ENCODE assay signal across 28 mouse cellular contexts in genomic region chr19:12831559-12831958, GRCm38 (mm10). TPM values are rescaled to one million over a fixed set of nuclear protein-coding genes. Genes with fewer than 3 reads are reported as not detected.
DNase-seq lines count a peak whose midpoint lies in the region; ATAC-seq and TF ChIP-seq lines count a peak whose summit lies in the region.
"Had no signal": no experiment of that assay in that cellular context is flagged by ENCODE, and none has a peak within 500 bp of the region (broad histone marks: within the 10 kb centered on the region; RNA-seq: fewer than 3 reads in every experiment).

No protein-coding gene starts in this region.

- H3K4me2 ChIP-seq in intestine, embryonic 16.5 days (ENCODE audit: low read depth, low read length) = no peak overlapping the region
- no peak overlapping the region for H3K4me2 ChIP-seq in intestine, embryonic 15.5 days (replicated peaks)
- H3K4me2 ChIP-seq: embryonic facial prominence, embryonic 13.5 days; embryonic facial prominence, embryonic 15.5 days; forebrain, embryonic 12.5 days had no signal

- POLR2A ChIA-PET in Patski (lab: Charles Lee) = no interaction called here

- peak; percentile 52; the same call in 1 of the 2 replicates for ATAC-seq in intestine, embryonic 16.5 days
- ATAC-seq in intestine, embryonic 15.5 days = no peak; the same call in 1 of the 2 replicates
- ATAC-seq in Patski = peak; percentile 49
- ATAC-seq: forebrain, embryonic 14.5 days; forebrain, embryonic 16.5 days had no signal

- WGBS in intestine, embryonic 16.5 days = 80% methylated on average over 1 of the region's 1 CpGs
- WGBS in intestine, embryonic 15.5 days = 56% methylated on average over 1 of the region's 1 CpGs
- WGBS in macrophage (ENCODE audit: missing documents) = 90% methylated on average over 1 of the region's 1 CpGs

- no peaks in the 10 kb centered on the region for H3K36me3 ChIP-seq in intestine, embryonic 16.5 days (ENCODE audit: control insufficient read depth, insufficient read depth, low read length)
- no peaks in the 10 kb centered on the region for H3K36me3 ChIP-seq in intestine, embryonic 15.5 days
- peaks cover 45% of the 10 kb centered on the region for H3K36me3 ChIP-seq in macrophage (ENCODE audit: inconsistent target)
- H3K36me3 ChIP-seq: embryonic facial prominence, embryonic 13.5 days; embryonic facial prominence, embryonic 15.5 days; forebrain, embryonic 10.5 days; forebrain, embryonic 12.5 days had no signal

- no peak for TF ChIP-seq CTCF in Patski (IDR thresholded peaks at IDR 0.05)

- DNase-seq in 416B (ENCODE audit: low read depth) (peak; percentile 13), Patski (ENCODE audit: low read depth, low spot score) (no peak)
- no peak for DNase-seq in ovary, postnatal 14 days (ENCODE audit: low spot score)
- DNase-seq in embryo, embryonic 10 days (ENCODE audit: low spot score) = no peak
- DNase-seq: adrenal gland, postnatal 10 days; adrenal gland, postnatal 25 days; cerebellum, adult 11-12 months; cerebellum, adult 2 months; cerebellum, adult 9-10 months; cerebellum, postnatal 10 days; cerebellum, postnatal 25 days; embryo, embryonic 11 days had no signal

- H3K4me1 ChIP-seq in intestine, embryonic 16.5 days (ENCODE audit: control insufficient read depth, insufficient read depth, low read length) = no peaks in the 10 kb centered on the region
- no peaks in the 10 kb centered on the region for H3K4me1 ChIP-seq in intestine, embryonic 15.5 days (replicated peaks)
- H3K4me1 ChIP-seq: embryonic facial prominence, embryonic 13.5 days; embryonic facial prominence, embryonic 15.5 days; forebrain, embryonic 10.5 days; forebrain, embryonic 12.5 days had no signal

- no peaks in the 10 kb centered on the region for H3K27me3 ChIP-seq in intestine, embryonic 16.5 days (replicated peaks; ENCODE audit: control insufficient read depth, insufficient read depth, low read length)
- H3K27me3 ChIP-seq in intestine, embryonic 15.5 days (replicated peaks) = no peaks in the 10 kb centered on the region
- no peaks in the 10 kb centered on the region for H3K27me3 ChIP-seq in Patski
- H3K27me3 ChIP-seq: embryonic facial prominence, embryonic 13.5 days; embryonic facial prominence, embryonic 15.5 days; forebrain, embryonic 12.5 days had no signal

- H3K79me2 ChIP-seq in macrophage (ENCODE audit: inconsistent target) = peaks cover 37% of the 10 kb centered on the region

- no peak overlapping the region for H3K4me3 ChIP-seq in intestine, embryonic 16.5 days (ENCODE audit: low read length)
- no peak overlapping the region for H3K4me3 ChIP-seq in intestine, embryonic 15.5 days (replicated peaks)
- no peak overlapping the region for H3K4me3 ChIP-seq in macrophage (ENCODE audit: inconsistent target)
- H3K4me3 ChIP-seq: embryonic facial prominence, embryonic 13.5 days; embryonic facial prominence, embryonic 15.5 days; erythroblast, embryonic 14.5 days; forebrain, embryonic 10.5 days; forebrain, embryonic 12.5 days had no signal

- H3K27ac ChIP-seq in intestine, embryonic 16.5 days (ENCODE audit: low read length) = no peak overlapping the region
- no peak overlapping the region for H3K27ac ChIP-seq in intestine, embryonic 15.5 days
- H3K27ac ChIP-seq in macrophage = peak overlapping the region; percentile 98
- H3K27ac ChIP-seq: embryonic facial prominence, embryonic 13.5 days; embryonic facial prominence, embryonic 15.5 days; forebrain, embryonic 10.5 days; forebrain, embryonic 12.5 days had no signal

- no peak overlapping the region for H3K9ac ChIP-seq in intestine, embryonic 16.5 days (ENCODE audit: low read depth, low read length)
- H3K9ac ChIP-seq in intestine, embryonic 15.5 days = no peak overlapping the region
- H3K9ac ChIP-seq: embryonic facial prominence, embryonic 13.5 days; embryonic facial prominence, embryonic 15.5 days; forebrain, embryonic 12.5 days had no signal

- CTCF ChIA-PET in Patski (lab: Charles Lee) = no interaction called here

- in situ Hi-C loops in Patski (cut with MboI; ENCODE audit: low pct_unique_long_range_greater_than_20kb) = no loop called here

- no peaks in the 10 kb centered on the region for H3K9me3 ChIP-seq in intestine, embryonic 16.5 days (ENCODE audit: control insufficient read depth, low read length)
- no peaks in the 10 kb centered on the region for H3K9me3 ChIP-seq in intestine, embryonic 15.5 days
- H3K9me3 ChIP-seq: embryonic facial prominence, embryonic 13.5 days; embryonic facial prominence, embryonic 15.5 days; forebrain, embryonic 10.5 days; forebrain, embryonic 12.5 days had no signal

RNA-seq across cellular contexts. Expression of gene Gm5244, which starts 14.9 kb away (rescaled TPM):
- not detected in 2 replicates for polyA plus RNA-seq in intestine, embryonic 16.5 days (2015; fragmentation: Nextera tagmentation; extraction: Ambion mirVana)
- not detected in 2 replicates for polyA plus RNA-seq in intestine, embryonic 15.5 days (2015; fragmentation: Nextera tagmentation; extraction: Ambion mirVana)
- polyA plus RNA-seq in Patski (2021) (not detected), macrophage (2018) (not detected in 3 replicates)
- 10 to 100 TPM in 8 of 26 experiments, 1 to 10 TPM in 16, not detected in 2; 1.3 to 19.9 (median 8.2) TPM for total RNA-seq in macrophage (2018; cell fraction: chromatin; rRNA removed)
- total RNA-seq in macrophage (2018; cell fraction: cytosol; rRNA removed) = under 1 TPM in 5 of 26 experiments, not detected in 21; 0.29 to 0.88 (median 0.36) TPM
- total RNA-seq in macrophage (2018; cell fraction: nucleus; rRNA removed) = 1 to 10 TPM in 17 of 26 experiments, under 1 TPM in 2, not detected in 7; 0.92 to 5.0 (median 2.5) TPM
- total RNA-seq: adrenal gland, adult 2 months; adrenal gland, postnatal 10 days; adrenal gland, postnatal 25 days; adrenal gland, postnatal 4 days; ES-E14 had no signal
- polyA plus RNA-seq: adrenal gland, adult 2 months; C2C12; cerebellum, adult 2 months; cortical plate, adult 2 months; embryonic facial prominence, embryonic 11.5 days; embryonic facial prominence, embryonic 13.5 days; embryonic facial prominence, embryonic 15.5 days; erythroblast, embryonic 14.5 days; forebrain, embryonic 10.5 days; forebrain, embryonic 12.5 days; forebrain, embryonic 14.5 days; forebrain, embryonic 16.5 days had no signal

RNA-seq across cellular contexts. Expression of gene Olfr1444, which starts 25.5 kb away (rescaled TPM):
- not detected in 2 replicates for polyA plus RNA-seq in intestine, embryonic 16.5 days (2015; fragmentation: Nextera tagmentation; extraction: Ambion mirVana)
- not detected in 2 replicates for polyA plus RNA-seq in intestine, embryonic 15.5 days (2015; fragmentation: Nextera tagmentation; extraction: Ambion mirVana)
- polyA plus RNA-seq in Patski (2021) (not detected), macrophage (2018) (0.14 to 0.44 TPM (median 0.25 TPM) in 3 replicates)
- total RNA-seq in macrophage (2018; cell fraction: chromatin; rRNA removed) = 1 to 10 TPM in 24 of 26 experiments, under 1 TPM in 2; 0.46 to 5.2 (median 3.3) TPM
- under 1 TPM in 25 of 26 experiments, not detected in 1; 0.05 to 0.55 (median 0.26) TPM for total RNA-seq in macrophage (2018; cell fraction: cytosol; rRNA removed)
- 1 to 10 TPM in 23 of 26 experiments, under 1 TPM in 3; 0.52 to 5.1 (median 2.5) TPM for total RNA-seq in macrophage (2018; cell fraction: nucleus; rRNA removed)
- total RNA-seq: adrenal gland, adult 2 months; adrenal gland, postnatal 10 days; adrenal gland, postnatal 25 days; adrenal gland, postnatal 4 days; ES-E14 had no signal
- polyA plus RNA-seq: adrenal gland, adult 2 months; C2C12; cerebellum, adult 2 months; cortical plate, adult 2 months; embryonic facial prominence, embryonic 11.5 days; embryonic facial prominence, embryonic 13.5 days; embryonic facial prominence, embryonic 15.5 days; erythroblast, embryonic 14.5 days; forebrain, embryonic 10.5 days; forebrain, embryonic 12.5 days; forebrain, embryonic 14.5 days; forebrain, embryonic 16.5 days had no signal

RNA-seq across cellular contexts. Expression of gene Lpxn, which starts 35.6 kb away (rescaled TPM):
- polyA plus RNA-seq in intestine, embryonic 16.5 days (2015; fragmentation: Nextera tagmentation; extraction: Ambion mirVana) = 2.9 and 3.2 TPM in 2 replicates
- polyA plus RNA-seq in intestine, embryonic 15.5 days (2015; fragmentation: Nextera tagmentation; extraction: Ambion mirVana) = 2.3 and 3.0 TPM in 2 replicates
- 1.0 TPM for polyA plus RNA-seq in Patski (2021)
- total RNA-seq in macrophage (2018; cell fraction: chromatin; rRNA removed) = 100 to 1,000 TPM in 3 of 26 experiments, 10 to 100 TPM in 23; 15.7 to 110 (median 77.8) TPM
- total RNA-seq in macrophage (2018; cell fraction: cytosol; rRNA removed) = 100 to 1,000 TPM in 20 of 26 experiments, 10 to 100 TPM in 6; 70.1 to 159 (median 117) TPM
- total RNA-seq in macrophage (2018; cell fraction: nucleus; rRNA removed) = 100 to 1,000 TPM in 9 of 26 experiments, 10 to 100 TPM in 17; 36.5 to 139 (median 79.4) TPM
- 84.8 to 185 TPM (median 109 TPM) in 3 replicates for polyA plus RNA-seq in macrophage (2018)

RNA-seq across cellular contexts. Expression of gene Zfp91, which starts 35.6 kb away (rescaled TPM):
- polyA plus RNA-seq in intestine, embryonic 16.5 days (2015; fragmentation: Nextera tagmentation; extraction: Ambion mirVana) = 8.7 and 9.5 TPM in 2 replicates
- 14.0 and 15.4 TPM in 2 replicates for polyA plus RNA-seq in intestine, embryonic 15.5 days (2015; fragmentation: Nextera tagmentation; extraction: Ambion mirVana)
- 94.3 TPM for polyA plus RNA-seq in Patski (2021)
- total RNA-seq in macrophage (2018; cell fraction: chromatin; rRNA removed) = 100 to 1,000 TPM in 3 of 26 experiments, 10 to 100 TPM in 23; 36.6 to 109 (median 66.1) TPM
- 10 to 100 TPM; 43.8 to 80.1 (median 68.6) TPM for total RNA-seq in macrophage (2018; cell fraction: cytosol; rRNA removed)
- total RNA-seq in macrophage (2018; cell fraction: nucleus; rRNA removed) = 100 to 1,000 TPM in 3 of 26 experiments, 10 to 100 TPM in 23; 39.4 to 128 (median 62.4) TPM
- 50.8 to 76.2 TPM (median 59.4 TPM) in 3 replicates for polyA plus RNA-seq in macrophage (2018)

RNA-seq across cellular contexts. Expression of gene Olfr1445, which starts 52.1 kb away (rescaled TPM):
- not detected in 2 replicates for polyA plus RNA-seq in intestine, embryonic 16.5 days (2015; fragmentation: Nextera tagmentation; extraction: Ambion mirVana)
- not detected in 2 replicates for polyA plus RNA-seq in intestine, embryonic 15.5 days (2015; fragmentation: Nextera tagmentation; extraction: Ambion mirVana)
- polyA plus RNA-seq in Patski (2021) (not detected), macrophage (2018) (not detected in 3 replicates)
- total RNA-seq in macrophage (2018; cell fraction: chromatin; rRNA removed) = 1 to 10 TPM in 9 of 26 experiments, under 1 TPM in 6, not detected in 11; 0.67 to 2.4 (median 1.1) TPM
- not detected for total RNA-seq in macrophage (2018; cell fraction: cytosol; rRNA removed)
- total RNA-seq in macrophage (2018; cell fraction: nucleus; rRNA removed) = 1 to 10 TPM in 2 of 26 experiments, under 1 TPM in 6, not detected in 18; 0.57 to 1.6 (median 0.72) TPM
- total RNA-seq: adrenal gland, adult 2 months; adrenal gland, postnatal 10 days; adrenal gland, postnatal 25 days; adrenal gland, postnatal 4 days; ES-E14 had no signal
- polyA plus RNA-seq: adrenal gland, adult 2 months; C2C12; cerebellum, adult 2 months; cortical plate, adult 2 months; embryonic facial prominence, embryonic 11.5 days; embryonic facial prominence, embryonic 13.5 days; embryonic facial prominence, embryonic 15.5 days; erythroblast, embryonic 14.5 days; forebrain, embryonic 10.5 days; forebrain, embryonic 12.5 days; forebrain, embryonic 14.5 days; forebrain, embryonic 16.5 days had no signal

Comparison
In these comparisons a context has a peak if more than half of its experiments do, and no peak if none do; other contexts are left out.
1. RNA of gene Lpxn, which starts 35.6 kb away (polyA plus RNA-seq): 84.8 to 185 TPM in macrophage; 2.3 to 3.0 TPM in intestine, embryonic 15.5 days, 2.9 to 3.2 TPM in intestine, embryonic 16.5 days and 1.0 TPM in Patski (single experiment); every median in the first group is over 10 times any median in the second.